Mouse (Mus musculus) MEL (cell line): ENCODE measurements at regions not wholly inside any gene's neighbourhood (a gene's known extent, or its start where the extent isn't known, plus 50 kb on each side); places are given as distances from the start of the nearest gene placed in this dataset.

Source experiments
- CHD2 ChIP-seq: IDR thresholded peaks from 2 replicates; pipeline ENCODE4 v1.6.1; 2011; ENCODE audit warnings: low read length, improper control_type of control experiment
- CTCF ChIP-seq, 3 experiments: IDR thresholded peaks in 2 of 3; conservative IDR thresholded peaks in 1 of 3; 2 replicates each; pipeline ENCODE4 v1.5.1; 2011 to 2012; ENCODE audit warnings: low read length in 3 of 3, low read depth in 2 of 3, mild to moderate bottlenecking in 2 of 3, improper control_type of control experiment in 1 of 3, inconsistent platforms in 1 of 3, mixed read lengths in 1 of 3, moderate library complexity in 1 of 3; ENCODE audit not compliant: control insufficient read depth in 1 of 3, insufficient read depth in 1 of 3, poor library complexity in 1 of 3, severe bottlenecking in 1 of 3
- E2F4 ChIP-seq: IDR thresholded peaks from 2 replicates; pipeline ENCODE4 v1.6.1; 2011; ENCODE audit warnings: low read depth, low read length, improper control_type of control experiment, borderline replicate concordance
- MAFK ChIP-seq: IDR thresholded peaks from 2 replicates; pipeline ENCODE4 v1.6.1; 2011; ENCODE audit warnings: low read depth, mild to moderate bottlenecking, low read length, improper control_type of control experiment, borderline replicate concordance
- MAX ChIP-seq: IDR thresholded peaks from 2 replicates; pipeline ENCODE4 v1.6.1; 2011; ENCODE audit warnings: low read length, improper control_type of control experiment
- MAZ ChIP-seq: IDR thresholded peaks from 2 replicates; pipeline ENCODE4 v1.6.1; 2012; ENCODE audit warnings: low read depth, mild to moderate bottlenecking, inconsistent platforms, low read length, improper control_type of control experiment
- MXI1 ChIP-seq: IDR thresholded peaks from 2 replicates; pipeline ENCODE4 v1.6.1; 2011; ENCODE audit warnings: mild to moderate bottlenecking, low read depth, low read length, improper control_type of control experiment
- POLR2AphosphoS2 ChIP-seq: IDR thresholded peaks from 2 replicates; pipeline ENCODE4 v1.6.1; 2011; ENCODE audit warnings: low read length, improper control_type of control experiment
- SIN3A ChIP-seq: IDR thresholded peaks from 2 replicates; pipeline ENCODE4 v1.6.1; 2012; ENCODE audit warnings: low read length, improper control_type of control experiment, inconsistent platforms
- SMC3 ChIP-seq: IDR thresholded peaks from 2 replicates; pipeline ENCODE4 v1.6.1; 2011; ENCODE audit warnings: low read depth, low read length, improper control_type of control experiment
- TAL1 ChIP-seq: IDR thresholded peaks from 2 replicates; pipeline ENCODE4 v1.6.1; 2012; ENCODE audit warnings: mild to moderate bottlenecking, inconsistent platforms, low read length, moderate library complexity, mixed read lengths
- UBTF ChIP-seq: IDR thresholded peaks from 2 replicates; pipeline ENCODE4 v1.6.1; 2012; ENCODE audit warnings: low read depth, mild to moderate bottlenecking, inconsistent platforms, low read length, improper control_type of control experiment, moderate library complexity, borderline replicate concordance; ENCODE audit not compliant: insufficient read depth
- ZC3H11A ChIP-seq: IDR thresholded peaks from 2 replicates; pipeline ENCODE4 v1.6.1; 2012; ENCODE audit warnings: low read depth, mild to moderate bottlenecking, inconsistent platforms, low read length, improper control_type of control experiment
- ZNF384 ChIP-seq: IDR thresholded peaks from 2 replicates; pipeline ENCODE4 v1.6.1; 2012; ENCODE audit warnings: low read depth, mild to moderate bottlenecking, inconsistent platforms, low read length, improper control_type of control experiment

GRCm38 (mm10) chr6:31693047-31693446, 129.3 kb upstream of the Podxl start:
- TF ChIP-seq CTCF (IDR thresholded peaks at IDR 0.05 in 2 of 3, conservative IDR thresholded peaks at IDR 0.05 in 1 of 3; ENCODE audit: control insufficient read depth in 1 of 3, insufficient read depth in 1 of 3, low read depth in 2 of 3, low read length in 3 of 3, poor library complexity in 1 of 3, severe bottlenecking in 1 of 3) (peak; percentile 50 to 68 (median 66)), ZNF384 (no peak), MAX (no peak), UBTF (no peak), MXI1 (no peak), ZC3H11A (no peak), E2F4 (no peak), MAFK (no peak), CHD2 (no peak), SMC3 (peak; percentile 76), MAZ (no peak), TAL1 (no peak), SIN3A (no peak), POLR2AphosphoS2 (no peak)
